Mouse (Mus musculus): ENCODE measurements around the gene Foxq1. TPM values are rescaled to one million over a fixed set of nuclear protein-coding genes. Genes with fewer than 3 reads are reported as not detected.

Foxq1 gene
- 2.4 TPM for polyA plus RNA-seq (2012; fragmentation: generic; extraction: Trizol)

- Histone ChIP-seq H3K4me2 (ENCODE audit: low read depth) (no peak within 1 kb of the TSS), H3ac (ENCODE audit: control insufficient read depth, insufficient read length) (no peak within 1 kb of the TSS), H3K36me3 (ENCODE audit: control insufficient read depth, insufficient read depth) (no peaks in the 10 kb centered on the region), H3K79me2 (ENCODE audit: control insufficient read depth, insufficient read depth) (no peaks in the 10 kb centered on the region), H3K27me3 (ENCODE audit: control insufficient read depth, insufficient read depth, insufficient read length) (no peaks in the 10 kb centered on the region), H3K4me3 (no peak within 1 kb of the TSS)
- no peak for TF ChIP-seq TCF12 (IDR thresholded peaks at IDR 0.05; ENCODE audit: insufficient read depth, poor library complexity, severe bottlenecking)
- TF ChIP-seq MYOD1 (IDR thresholded peaks at IDR 0.05; ENCODE audit: control insufficient read depth in 1 of 3, insufficient read length in 2 of 3, low read depth in 2 of 3) = no peak
- no peak for TF ChIP-seq POLR2AphosphoS2 (IDR thresholded peaks at IDR 0.05; ENCODE audit: insufficient read length, low read depth)
Observed at GRCm38 (mm10) chr13:31555834-31556233, at the start of gene Foxq1. TSS of gene Foxq1 (plus strand) at chr13:31556134.

GRCm38 (mm10) chr13:31506494-31507167 lies 49.3 kb upstream of the Foxq1 start:
- Histone ChIP-seq H3K4me3 (no peak overlapping the region), H3K4me2 (ENCODE audit: low read depth) (no peak overlapping the region), H3K36me3 (ENCODE audit: control insufficient read depth, insufficient read depth) (no peaks in the 10 kb centered on the region), H3K79me2 (ENCODE audit: control insufficient read depth, insufficient read depth) (no peaks in the 10 kb centered on the region), H3K27me3 (ENCODE audit: control insufficient read depth, insufficient read depth, insufficient read length) (no peaks in the 10 kb centered on the region), H3ac (ENCODE audit: control insufficient read depth, insufficient read length) (no peak overlapping the region)
- TF ChIP-seq E2F4 (IDR thresholded peaks at IDR 0.05; ENCODE audit: insufficient read depth) (no peak), SRF (IDR thresholded peaks at IDR 0.05; ENCODE audit: control insufficient read depth, insufficient read length, low read depth) (no peak), MYOD1 (IDR thresholded peaks at IDR 0.05; ENCODE audit: control insufficient read depth in 1 of 3, insufficient read length in 2 of 3, low read depth in 2 of 3) (no peak), CEBPB (IDR thresholded peaks at IDR 0.05; ENCODE audit: insufficient read depth, poor library complexity, severe bottlenecking) (no peak), TCF3 (IDR thresholded peaks at IDR 0.05; ENCODE audit: insufficient read length, low read depth) (no peak), POLR2AphosphoS2 (IDR thresholded peaks at IDR 0.05; ENCODE audit: insufficient read length, low read depth) (no peak), USF1 (IDR thresholded peaks at IDR 0.05; ENCODE audit: low read depth) (no peak), TCF12 (IDR thresholded peaks at IDR 0.05; ENCODE audit: insufficient read depth, poor library complexity, severe bottlenecking) (no peak), MYOG (IDR thresholded peaks at IDR 0.05; ENCODE audit: control insufficient read depth in 1 of 3, insufficient read depth in 1 of 3, insufficient read length in 2 of 3, low read depth in 2 of 3) (no peak), REST (IDR thresholded peaks at IDR 0.05; ENCODE audit: insufficient read depth, insufficient read length) (no peak), POLR2A (IDR thresholded peaks at IDR 0.05; ENCODE audit: insufficient read length, low read depth) (no peak)

GRCm38 (mm10) chr13:31515261-31515660 lies 40.7 kb upstream of the Foxq1 start:
- no peak for TF ChIP-seq POLR2A (IDR thresholded peaks at IDR 0.05; ENCODE audit: insufficient read length, low read depth)
- TF ChIP-seq MAX (IDR thresholded peaks at IDR 0.05; ENCODE audit: low read depth) = no peak
- no peak for TF ChIP-seq TCF3 (IDR thresholded peaks at IDR 0.05; ENCODE audit: insufficient read length, low read depth)
- no peak for TF ChIP-seq SRF (IDR thresholded peaks at IDR 0.05; ENCODE audit: control insufficient read depth, insufficient read length, low read depth)
- TF ChIP-seq USF1 (IDR thresholded peaks at IDR 0.05; ENCODE audit: low read depth) = no peak
- TF ChIP-seq CEBPB (IDR thresholded peaks at IDR 0.05; ENCODE audit: insufficient read depth, poor library complexity, severe bottlenecking) = no peak
- TF ChIP-seq E2F4 (IDR thresholded peaks at IDR 0.05; ENCODE audit: insufficient read depth) = no peak
- TF ChIP-seq MYOG (IDR thresholded peaks at IDR 0.05; ENCODE audit: control insufficient read depth in 1 of 3, insufficient read depth in 1 of 3, insufficient read length in 2 of 3, low read depth in 2 of 3) = no peak
- TF ChIP-seq MYOD1 (IDR thresholded peaks at IDR 0.05; ENCODE audit: control insufficient read depth in 1 of 3, insufficient read length in 2 of 3, low read depth in 2 of 3) = no peak
- no peak for TF ChIP-seq TCF12 (IDR thresholded peaks at IDR 0.05; ENCODE audit: insufficient read depth, poor library complexity, severe bottlenecking)
- TF ChIP-seq REST (IDR thresholded peaks at IDR 0.05; ENCODE audit: insufficient read depth, insufficient read length) = no peak
- no peak for TF ChIP-seq POLR2AphosphoS2 (IDR thresholded peaks at IDR 0.05; ENCODE audit: insufficient read length, low read depth)
- Histone ChIP-seq H3K36me3 (ENCODE audit: control insufficient read depth, insufficient read depth) (no peaks in the 10 kb centered on the region), H3K79me2 (ENCODE audit: control insufficient read depth, insufficient read depth) (no peaks in the 10 kb centered on the region)

DNA sequence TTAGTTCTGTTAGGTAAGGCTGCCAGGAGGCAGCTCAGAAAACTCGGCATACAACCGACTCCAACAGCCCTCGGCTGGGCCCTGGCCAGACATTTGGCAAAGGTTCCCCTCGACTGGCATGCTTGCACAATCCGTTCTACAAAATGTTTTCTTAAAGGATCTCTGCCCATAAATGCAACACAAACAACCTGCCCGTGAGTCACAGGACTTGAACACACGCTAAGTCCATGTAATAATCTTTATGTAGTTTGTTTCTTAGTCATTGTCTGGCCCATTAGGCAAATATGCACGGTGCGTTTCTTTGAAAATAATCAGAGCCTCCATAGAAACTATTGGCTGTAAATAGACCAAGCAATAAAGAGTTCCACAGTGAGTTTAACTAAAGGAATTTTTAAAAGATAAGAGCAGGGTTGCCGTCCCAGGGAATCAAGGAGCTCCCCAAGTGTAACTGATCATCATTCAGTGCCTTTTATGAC lies 37.5 kb upstream of the Foxq1 start:
- Histone ChIP-seq H3ac (ENCODE audit: control insufficient read depth, insufficient read length) (no peak overlapping the region), H3K27me3 (ENCODE audit: control insufficient read depth, insufficient read depth, insufficient read length) (no peaks in the 10 kb centered on the region), H3K4me3 (no peak overlapping the region), H3K36me3 (ENCODE audit: control insufficient read depth, insufficient read depth) (no peaks in the 10 kb centered on the region), H3K79me2 (ENCODE audit: control insufficient read depth, insufficient read depth) (no peaks in the 10 kb centered on the region), H3K4me2 (ENCODE audit: low read depth) (peak overlapping the region; percentile 72)
- TF ChIP-seq CEBPB (IDR thresholded peaks at IDR 0.05; ENCODE audit: insufficient read depth, poor library complexity, severe bottlenecking) = peak; percentile 94
- TF ChIP-seq USF1 (IDR thresholded peaks at IDR 0.05; ENCODE audit: low read depth) = no peak

More at GRCm38 (mm10) chr13:31515261-31515660, 40.7 kb upstream of the Foxq1 start:
- Histone ChIP-seq H3K4me3 (no peak overlapping the region), H3K27me3 (ENCODE audit: control insufficient read depth, insufficient read depth, insufficient read length) (no peaks in the 10 kb centered on the region), H3K4me2 (ENCODE audit: low read depth) (no peak overlapping the region), H3ac (ENCODE audit: control insufficient read depth, insufficient read length) (no peak overlapping the region)

DNA sequence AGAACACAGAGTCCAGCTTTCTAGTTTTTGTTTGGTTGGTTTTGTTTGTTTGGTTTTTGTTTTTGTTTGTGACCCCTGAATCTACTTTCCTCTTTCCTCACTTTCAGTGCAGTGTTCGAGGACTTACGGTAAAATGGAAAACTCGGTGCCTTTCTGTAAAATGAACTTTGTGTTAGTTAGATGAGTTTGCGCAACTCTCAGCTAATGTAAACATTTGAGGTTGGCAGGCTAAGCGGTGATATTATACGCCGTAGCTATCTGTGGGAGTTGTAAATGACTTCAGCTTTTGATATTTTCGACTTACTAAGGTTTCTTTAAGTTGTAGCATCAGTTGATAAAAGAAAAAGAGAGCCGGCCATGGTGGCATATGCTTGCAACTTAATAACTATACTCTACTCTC lies 37.0 kb upstream of the Foxq1 start:
- H3ac ChIP-seq (ENCODE audit: control insufficient read depth, insufficient read length) = no peak overlapping the region
- peak overlapping the region; percentile 72 for H3K4me2 ChIP-seq (ENCODE audit: low read depth)
- H3K27me3 ChIP-seq (ENCODE audit: control insufficient read depth, insufficient read depth, insufficient read length) = no peaks in the 10 kb centered on the region
- TF ChIP-seq MAX (IDR thresholded peaks at IDR 0.05; ENCODE audit: low read depth) = no peak
- TF ChIP-seq CEBPB (IDR thresholded peaks at IDR 0.05; ENCODE audit: insufficient read depth, poor library complexity, severe bottlenecking) = peak; percentile 92
- H3K36me3 ChIP-seq (ENCODE audit: control insufficient read depth, insufficient read depth) = no peaks in the 10 kb centered on the region
- no peaks in the 10 kb centered on the region for H3K79me2 ChIP-seq (ENCODE audit: control insufficient read depth, insufficient read depth)
- no peak overlapping the region for H3K4me3 ChIP-seq
